In the genomic region with DNA sequence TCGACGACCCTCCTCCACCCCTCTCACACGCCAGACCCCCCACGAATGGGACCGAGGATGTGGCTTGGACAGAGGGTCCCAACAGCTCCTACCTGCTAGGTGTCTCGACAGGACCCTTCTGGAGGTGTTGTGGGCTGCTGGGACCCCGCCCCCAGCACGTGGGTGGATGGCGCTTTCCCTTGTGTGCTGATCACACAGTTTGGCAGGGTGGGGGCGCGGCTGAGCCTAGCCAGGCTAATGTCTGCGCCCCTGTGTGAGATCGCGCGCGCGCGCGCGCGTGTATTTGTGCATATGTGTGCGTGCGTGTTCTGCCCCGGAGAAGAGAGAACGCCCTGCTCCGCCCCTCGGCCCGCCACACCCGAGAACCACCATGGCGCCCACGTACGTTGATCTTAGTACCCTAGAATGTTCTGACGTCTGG, we compare ENCODE assay signal across 8 mouse cellular contexts. TPM values are rescaled to one million over a fixed set of nuclear protein-coding genes. Genes with fewer than 3 reads are reported as not detected.
DNase-seq lines count a peak whose midpoint lies in the region; ATAC-seq and TF ChIP-seq lines count a peak whose summit lies in the region.

A gene (minus strand): TSS at position 321 of the 421 bp plus-strand sequence.

- H3K4me1 ChIP-seq in midbrain, postnatal 0 days (ENCODE audit: insufficient read depth, low read length): peaks cover 10% of the 10 kb centered on the region

- WGBS in midbrain, postnatal 0 days: 3% methylated on average over 33 of the region's 33 CpGs

- H3K4me2 ChIP-seq in midbrain, postnatal 0 days (ENCODE audit: low read depth, low read length, poor library complexity, severe bottlenecking): peak within 1 kb of the TSS; percentile 82

- peak within 1 kb of the TSS; percentile 93 for H3K27ac ChIP-seq in midbrain, postnatal 0 days (ENCODE audit: low read depth, low read length)

- ATAC-seq in midbrain, postnatal 0 days (ENCODE audit: low FRiP score): peak; percentile 90
- ATAC-seq in erythroblast, adult 5-6 weeks (replicated peaks; ENCODE audit: low FRiP score, poor library complexity, severe bottlenecking): no peak

- no peaks in the 10 kb centered on the region for H3K9me3 ChIP-seq in midbrain, postnatal 0 days (ENCODE audit: low read length)

- peak within 1 kb of the TSS; percentile 78 for H3K9ac ChIP-seq in midbrain, postnatal 0 days (replicated peaks; ENCODE audit: low read length, poor library complexity, severe bottlenecking)

- H3K36me3 ChIP-seq in midbrain, postnatal 0 days (ENCODE audit: insufficient read depth, low read length): no peaks in the 10 kb centered on the region; the same call in 1 of the 2 replicates

- peak; percentile 78 for DNase-seq in layer of hippocampus, adult 11-12 months (ENCODE audit: low spot score)
- DNase-seq in layer of hippocampus, adult 9-10 months (ENCODE audit: low spot score): no peak
- peak; percentile 57 for DNase-seq in cerebellum, adult 9-11 months
- peak; percentile 50 to 56 for DNase-seq in frontal cortex, postnatal 25 days (ENCODE audit: low spot score in 2 of 2)
- DNase-seq in left cerebral cortex, adult 9 months (ENCODE audit: low spot score in 2 of 2): peak; percentile 61 to 76
- peak; percentile 92 for DNase-seq in midbrain, postnatal 0 days (ENCODE audit: low spot score)
- no peak for DNase-seq in urinary bladder, adult 18-20 months (ENCODE audit: low spot score in 2 of 2)

- H3K4me3 ChIP-seq in midbrain, postnatal 0 days (ENCODE audit: low read depth, low read length): peak within 1 kb of the TSS; percentile 54

- TF ChIP-seq CTCF in midbrain, postnatal 0 days (IDR thresholded peaks at IDR 0.05): no peak

- H3K27me3 ChIP-seq in midbrain, postnatal 0 days (ENCODE audit: insufficient read depth, low read length): no peaks in the 10 kb centered on the region

RNA-seq across cellular contexts. Expression of the gene that starts here (rescaled TPM):
- 84.7 and 147 TPM in 2 replicates for total RNA-seq in midbrain, postnatal 0 days (2014; rRNA removed)
- 184 and 194 TPM in 2 replicates for polyA plus RNA-seq in midbrain, postnatal 0 days (2015; fragmentation: Nextera tagmentation; extraction: Ambion mirVana)
- total RNA-seq in erythroblast, adult 5-6 weeks (2015; ENCODE audit: low replicate concordance): 1.7 TPM in 1 of 2 replicates, not detected in the other
- total RNA-seq in erythroblast, adult 5-6 weeks (2017; ENCODE audit: low replicate concordance): not detected in 2 replicates

Comparison
In these comparisons a context has a peak if more than half of its experiments do, and no peak if none do; other contexts are left out.
1. RNA of the gene that starts here (total RNA-seq): 84.7 to 147 TPM in midbrain, postnatal 0 days; 1.7 TPM in erythroblast, adult 5-6 weeks; every median in the first group is over 10 times any median in the second.
2. DNase-seq: peak in layer of hippocampus, adult 11-12 months (single experiment), cerebellum, adult 9-11 months (single experiment), frontal cortex, postnatal 25 days (2 of 2), left cerebral cortex, adult 9 months (2 of 2) and midbrain, postnatal 0 days (single experiment); none in layer of hippocampus, adult 9-10 months (single experiment) and urinary bladder, adult 18-20 months (0 of 2).